Mouse (Mus musculus) hindlimb bud, embryonic 11.5 days (tissue): ENCODE data around the gene Krt83.
"Not testable (repeated sequence)": the region's sequence is repeated elsewhere in the genome, so short reads cannot be mapped to it uniquely, and the experiment has no call there.

Experiments used
- DNase-seq: peaks from one replicate; pipeline ENCODE4 v3.0.0-alpha.2; 2012; ENCODE audit warnings: low read depth, low spot score; ENCODE audit errors: extremely low spot score

Krt83 gene

DNA sequence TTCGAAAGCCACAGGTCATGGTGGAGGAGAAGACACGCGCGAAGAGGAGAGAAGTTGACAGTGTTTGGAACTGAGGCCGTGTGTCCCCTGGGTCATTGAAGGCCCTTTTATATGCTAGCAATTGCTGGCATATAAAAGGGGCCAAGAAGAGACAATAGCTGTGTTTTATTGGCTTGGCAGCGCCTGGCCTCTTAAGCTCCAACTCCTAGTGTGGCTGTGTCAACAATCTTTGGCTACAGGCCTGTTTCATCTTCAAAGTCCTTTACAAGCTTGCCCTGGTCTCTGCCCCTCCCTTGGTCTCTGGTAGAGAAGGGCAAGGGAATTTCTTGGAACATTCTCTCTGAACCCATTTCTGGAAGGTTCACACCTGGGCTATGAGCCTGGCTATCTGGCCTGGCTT is at the start of gene Krt83:
Gene Krt83 (minus strand): TSS at position 82 of the 400 bp plus-strand sequence.
- no peak for DNase-seq

- no peak for DNase-seq
Observed at GRCm38 (mm10) chr15:101538580-101538900, 47.2 kb upstream of the Krt83 start.

- no peak for DNase-seq
Observed at GRCm38 (mm10) chr15:101537864-101538579, 46.7 kb upstream of the Krt83 start.

GRCm38 (mm10) chr15:101536054-101536850 is 44.9 kb upstream of the Krt83 start:
- no peak for DNase-seq

GRCm38 (mm10) chr15:101532720-101533119 is 41.4 kb upstream of the Krt83 start, which contains the start of gene Krt84:
Krt84 (minus strand) TSS chr15:101532820.
- DNase-seq, result no peak

DNA sequence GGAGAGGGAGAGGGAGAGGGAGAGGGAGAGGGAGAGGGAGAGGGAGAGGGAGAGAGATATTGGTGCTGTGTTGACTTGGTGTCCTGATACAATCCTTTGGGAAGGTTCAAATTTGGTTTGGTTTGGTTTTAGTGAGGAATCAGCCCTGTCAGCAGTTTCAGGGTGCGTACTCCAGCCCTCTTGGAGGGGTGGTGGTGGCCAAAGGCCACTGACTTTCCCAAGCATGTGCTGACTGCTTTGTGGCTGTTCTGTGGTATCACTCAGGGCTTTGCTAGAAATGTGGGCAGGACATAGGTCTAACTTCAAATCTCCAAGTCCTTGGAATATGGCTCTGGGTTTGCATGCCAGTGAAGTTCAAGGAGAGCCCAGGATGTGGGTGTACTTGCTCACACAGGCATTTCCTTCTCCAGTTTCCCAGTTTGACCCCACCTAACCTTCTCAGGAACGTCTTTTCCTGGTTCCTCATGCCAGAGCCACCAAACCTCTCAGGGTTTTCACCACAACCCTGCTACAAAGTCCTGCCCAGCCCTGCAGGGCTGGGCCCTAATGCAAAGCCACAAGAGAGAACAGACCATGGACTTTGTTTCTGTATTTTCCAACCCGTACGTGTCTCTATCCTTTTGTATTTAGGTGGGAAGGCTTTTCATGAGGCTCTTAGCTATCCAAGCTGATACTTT is 31.4 kb upstream of the Krt83 start:
- no peak for DNase-seq

DNA sequence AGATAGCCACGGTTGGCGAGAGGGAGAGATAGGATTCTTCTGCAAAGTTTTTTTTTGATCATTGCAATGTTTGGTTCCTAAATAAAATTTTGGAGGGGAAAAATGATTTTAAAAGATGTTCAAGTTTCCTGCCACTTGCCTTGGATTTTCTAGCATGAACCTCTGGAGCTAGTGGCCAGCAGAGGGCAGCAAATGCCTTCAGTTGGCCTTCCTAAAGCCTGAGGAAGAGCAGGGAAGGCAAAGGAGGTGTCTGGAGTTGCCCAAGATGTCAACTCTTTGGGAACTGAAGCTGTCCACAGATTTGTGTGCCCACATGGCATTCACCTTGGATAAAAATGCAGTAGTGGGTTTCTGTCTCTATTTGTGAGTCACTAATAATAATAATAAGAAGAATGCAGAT is 28.5 kb upstream of the Krt83 start:
- DNase-seq, result peak; percentile 24

DNA sequence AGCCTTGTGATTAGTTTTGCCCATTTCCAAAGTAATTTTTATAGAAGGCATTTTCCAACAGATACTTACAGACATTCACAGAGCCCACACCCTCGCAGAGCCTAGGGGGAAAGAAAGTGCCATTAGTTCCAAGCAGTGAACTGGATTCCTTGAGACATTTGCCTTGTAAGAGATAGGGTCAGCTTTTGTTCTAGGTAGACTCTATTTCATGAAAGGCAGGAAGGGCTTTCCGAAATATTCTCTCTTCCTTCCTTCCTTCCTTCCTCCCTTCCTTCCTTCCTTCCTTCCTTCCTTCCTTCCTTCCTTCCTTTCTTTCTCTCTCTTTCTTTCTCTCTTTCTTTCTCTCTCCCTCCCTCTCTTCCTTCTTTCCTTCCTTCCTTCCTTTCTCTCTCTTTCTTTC is 25.8 kb upstream of the Krt83 start, which contains the start of gene Gm49425:
Gene Gm49425 (minus strand): TSS at position 101 of the 400 bp plus-strand sequence.
- DNase-seq, result not testable (repeated sequence)

- DNase-seq, result no peak
Observed at GRCm38 (mm10) chr15:101508247-101508646, 16.9 kb upstream of the Krt83 start.

DNA sequence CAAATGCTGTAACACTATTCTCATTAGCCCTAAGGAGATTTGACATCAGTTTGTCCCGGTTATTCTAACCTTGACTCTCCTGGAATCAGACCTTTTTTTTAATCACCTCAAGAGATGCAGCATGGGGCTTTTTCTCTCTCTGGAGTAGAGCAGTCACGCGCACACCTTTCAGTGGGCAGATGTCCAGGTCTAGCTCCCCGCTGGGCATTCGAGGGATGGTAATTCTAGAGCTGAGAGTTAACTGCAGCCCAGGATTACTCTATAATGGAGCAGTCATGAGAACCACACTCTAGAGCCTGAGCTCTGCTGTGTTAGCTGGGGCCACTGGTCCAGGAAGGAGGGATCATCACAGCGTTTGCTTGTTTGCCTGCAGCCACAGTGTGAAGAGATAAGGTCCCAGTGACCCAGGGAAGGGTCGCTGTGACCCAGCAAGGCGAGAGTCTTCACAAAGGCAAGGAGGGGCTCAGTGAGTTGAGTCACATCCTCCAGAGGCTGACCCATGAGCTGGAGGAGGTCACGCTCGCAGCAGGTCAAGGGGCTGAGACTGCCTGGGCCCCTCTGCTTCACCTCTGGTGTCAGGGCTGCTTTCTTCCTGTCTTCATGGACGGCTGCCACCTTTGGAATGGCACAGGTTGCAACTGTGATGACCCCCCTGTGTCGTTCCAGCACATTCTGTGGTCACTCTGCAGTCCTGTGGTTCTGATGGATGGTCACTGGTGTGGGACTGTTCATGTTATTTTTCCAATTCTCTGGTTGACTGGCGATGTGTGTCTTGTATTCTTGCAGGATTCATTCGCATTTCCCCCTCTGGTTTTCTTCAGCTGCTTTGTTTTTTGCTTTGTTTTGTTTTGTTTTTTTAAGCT is 15.8 kb upstream of the Krt83 start:
- no peak for DNase-seq

- no peak for DNase-seq
Observed at GRCm38 (mm10) chr15:101497181-101497580, 5.9 kb upstream of the Krt83 start.

GRCm38 (mm10) chr15:101495266-101495665 is 4.0 kb upstream of the Krt83 start:
- no peak for DNase-seq

DNA sequence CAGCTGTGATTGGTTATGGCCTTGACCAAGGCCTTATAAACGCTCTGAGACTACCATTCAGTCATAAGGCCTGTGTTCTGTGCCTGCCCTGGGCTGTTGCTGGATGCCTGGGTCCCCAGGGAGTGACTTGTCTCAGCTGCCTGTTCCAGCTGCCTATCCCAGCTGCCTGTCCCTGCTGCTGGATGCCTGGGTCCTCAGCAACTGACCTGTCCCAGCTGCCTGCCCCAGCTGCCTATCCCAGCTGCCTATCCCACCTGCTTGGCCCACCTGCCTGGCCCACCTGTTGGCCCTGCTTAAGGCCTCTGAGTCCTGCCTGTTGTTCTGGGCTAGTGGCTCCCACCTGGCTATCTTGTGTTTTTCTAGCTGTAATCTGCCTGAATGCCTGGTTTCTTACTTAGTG is 2.9 kb upstream of the Krt83 start:
- DNase-seq, result no peak

GRCm38 (mm10) chr15:101493713-101494112 is 2.4 kb upstream of the Krt83 start:
- no peak for DNase-seq

- no peak for DNase-seq
Observed at GRCm38 (mm10) chr15:101492718-101493117, 1.4 kb upstream of the Krt83 start.

DNA sequence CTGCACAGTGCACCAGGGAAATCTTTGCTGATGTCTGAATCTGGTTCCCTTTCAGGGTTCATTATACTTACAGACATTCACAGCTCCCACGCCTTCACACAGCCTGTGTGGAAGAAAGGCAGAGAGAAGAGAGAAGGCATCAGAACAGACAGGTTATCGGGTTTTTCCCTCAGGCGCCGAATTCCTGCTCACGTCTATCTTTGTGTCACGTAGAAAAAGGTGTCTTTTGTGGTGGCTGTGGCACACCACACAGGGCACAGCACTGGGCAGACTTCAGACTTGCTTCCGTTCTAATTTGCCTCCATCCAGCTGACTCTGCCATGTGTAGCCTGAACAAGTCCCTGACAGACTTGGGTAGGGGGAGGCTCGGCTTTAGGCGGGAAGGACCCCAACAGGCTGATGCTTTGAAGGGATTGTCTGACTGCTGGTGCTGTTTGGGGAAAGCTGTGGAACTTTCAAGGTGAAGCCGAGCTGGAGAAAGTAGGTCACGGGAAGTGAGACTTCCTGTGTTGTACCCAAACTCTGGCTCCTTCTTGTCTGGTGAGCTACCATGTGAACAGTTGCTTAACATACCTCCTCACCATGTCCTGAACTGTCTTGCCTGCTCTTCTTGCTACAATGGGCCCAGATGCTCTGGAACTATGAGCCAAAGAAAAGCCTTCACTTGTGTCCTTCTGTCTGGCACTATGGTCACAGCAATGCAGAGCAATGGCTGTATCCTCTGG is 5.2 kb downstream of the Krt83 start:
- no peak for DNase-seq

DNA sequence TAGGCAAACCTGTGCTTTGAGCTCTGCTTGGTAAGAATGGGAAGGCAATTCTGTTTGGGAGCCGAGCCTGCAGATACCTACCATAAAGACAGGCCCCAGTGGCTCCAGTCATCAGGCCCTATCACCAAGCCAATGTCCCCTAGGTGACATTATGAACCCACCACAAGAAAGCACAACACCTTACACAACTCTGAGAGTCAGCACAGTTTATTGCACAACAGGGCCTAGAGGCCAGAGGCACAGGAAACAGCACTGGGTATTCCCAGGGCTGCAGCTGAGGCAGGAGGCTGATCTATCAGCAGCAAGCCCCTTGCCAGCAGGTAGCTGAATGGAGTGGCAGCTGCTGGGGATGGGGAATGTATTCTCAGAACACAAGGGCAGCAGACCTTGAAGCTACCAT is 6.4 kb downstream of the Krt83 start:
- DNase-seq, result no peak

GRCm38 (mm10) chr15:101483646-101484045 is 7.7 kb downstream of the Krt83 start:
- DNase-seq, result no peak

- DNase-seq, result no peak
Observed at GRCm38 (mm10) chr15:101482056-101482455, 9.3 kb downstream of the Krt83 start.

GRCm38 (mm10) chr15:101479666-101480060 is 11.6 kb downstream of the Krt83 start:
- DNase-seq, result no peak
